Mouse (Mus musculus): Measurements from ENCODE around the gene Lamc3. TPM values are rescaled to one million over a fixed set of nuclear protein-coding genes. Genes with fewer than 3 reads are reported as not detected.
"Not testable (repeated sequence)": the region's sequence is repeated elsewhere in the genome, so short reads cannot be mapped to it uniquely, and the experiment has no call there.

Lamc3 gene
- polyA plus RNA-seq, 1 experiment: 20.7 TPM

- Histone ChIP-seq H3K4me3 (ENCODE audit: insufficient read depth, low read depth, low read length) (no peak overlapping the region), H3K4me1 (ENCODE audit: control insufficient read depth, insufficient read depth, low read length) (no peaks in the 10 kb centered on the region), H3K36me3 (ENCODE audit: control insufficient read depth, insufficient read depth, low read length) (no peaks in the 10 kb centered on the region), H3K27me3 (replicated peaks; ENCODE audit: control insufficient read depth, insufficient read depth, low read length) (no peaks in the 10 kb centered on the region), H3K27ac (ENCODE audit: insufficient read depth, low read depth, low read length) (no peak overlapping the region)
- TF ChIP-seq POLR2A (IDR thresholded peaks at IDR 0.05; ENCODE audit: low read depth, low read length) (no peak), CTCF (conservative IDR thresholded peaks at IDR 0.05; ENCODE audit: insufficient read depth, insufficient read length, low read depth, low read length) (no peak)
- no peak for DNase-seq
- WGBS: 49% methylated on average over 9 of the region's 9 CpGs
These were observed 18.6 kb downstream of the Lamc3 start for GRCm38 (mm10) chr2:31905682-31906081.

GRCm38 (mm10) chr2:31906407-31906806 is 19.3 kb downstream of the Lamc3 start:
- TF ChIP-seq POLR2A (IDR thresholded peaks at IDR 0.05; ENCODE audit: low read depth, low read length) (no peak), CTCF (conservative IDR thresholded peaks at IDR 0.05; ENCODE audit: insufficient read depth, insufficient read length, low read depth, low read length) (no peak)

GRCm38 (mm10) chr2:31912575-31912974 is 25.5 kb downstream of the Lamc3 start:
- no peak overlapping the region for H3K27ac ChIP-seq (ENCODE audit: insufficient read depth, low read depth, low read length)

More at GRCm38 (mm10) chr2:31906407-31906806, 19.3 kb downstream of the Lamc3 start:
- WGBS: 62% methylated on average over 9 of the region's 9 CpGs
- Histone ChIP-seq H3K4me3 (ENCODE audit: insufficient read depth, low read depth, low read length) (no peak overlapping the region), H3K4me1 (ENCODE audit: control insufficient read depth, insufficient read depth, low read length) (no peaks in the 10 kb centered on the region), H3K27me3 (replicated peaks; ENCODE audit: control insufficient read depth, insufficient read depth, low read length) (no peaks in the 10 kb centered on the region), H3K27ac (ENCODE audit: insufficient read depth, low read depth, low read length) (no peak overlapping the region), H3K36me3 (ENCODE audit: control insufficient read depth, insufficient read depth, low read length) (no peaks in the 10 kb centered on the region)
- no peak for DNase-seq

GRCm38 (mm10) chr2:31914213-31914612 is 27.1 kb downstream of the Lamc3 start:
- H3K36me3 ChIP-seq (ENCODE audit: control insufficient read depth, insufficient read depth, low read length); H3K4me1 ChIP-seq (ENCODE audit: control insufficient read depth, insufficient read depth, low read length); DNase-seq; H3K27ac ChIP-seq (ENCODE audit: insufficient read depth, low read depth, low read length); H3K27me3 ChIP-seq (replicated peaks; ENCODE audit: control insufficient read depth, insufficient read depth, low read length); H3K4me3 ChIP-seq (ENCODE audit: insufficient read depth, low read depth, low read length): not testable (repeated sequence)
- TF ChIP-seq CTCF (conservative IDR thresholded peaks at IDR 0.05; ENCODE audit: insufficient read depth, insufficient read length, low read depth, low read length): peak; percentile 25; the same call in 1 of the 2 replicates

More at GRCm38 (mm10) chr2:31912575-31912974, 25.5 kb downstream of the Lamc3 start:
- DNase-seq: peak; percentile 33
- 68% methylated on average over 4 of the region's 4 CpGs for WGBS
- TF ChIP-seq CTCF (conservative IDR thresholded peaks at IDR 0.05; ENCODE audit: insufficient read depth, insufficient read length, low read depth, low read length): peak; percentile 61
- TF ChIP-seq POLR2A (IDR thresholded peaks at IDR 0.05; ENCODE audit: low read depth, low read length): no peak
- H3K4me3 ChIP-seq (ENCODE audit: insufficient read depth, low read depth, low read length): no peak overlapping the region
- H3K36me3 ChIP-seq (ENCODE audit: control insufficient read depth, insufficient read depth, low read length): no peaks in the 10 kb centered on the region
- H3K4me1 ChIP-seq (ENCODE audit: control insufficient read depth, insufficient read depth, low read length): no peaks in the 10 kb centered on the region
- H3K27me3 ChIP-seq (replicated peaks; ENCODE audit: control insufficient read depth, insufficient read depth, low read length): no peaks in the 10 kb centered on the region

GRCm38 (mm10) chr2:31915112-31915511 is 28.0 kb downstream of the Lamc3 start:
- DNase-seq: peak; percentile 77
- TF ChIP-seq CTCF (conservative IDR thresholded peaks at IDR 0.05; ENCODE audit: insufficient read depth, insufficient read length, low read depth, low read length) (peak; percentile 92), POLR2A (IDR thresholded peaks at IDR 0.05; ENCODE audit: low read depth, low read length) (no peak)
- Histone ChIP-seq H3K4me1 (ENCODE audit: control insufficient read depth, insufficient read depth, low read length) (no peaks in the 10 kb centered on the region), H3K27me3 (replicated peaks; ENCODE audit: control insufficient read depth, insufficient read depth, low read length) (no peaks in the 10 kb centered on the region), H3K27ac (ENCODE audit: insufficient read depth, low read depth, low read length) (no peak overlapping the region), H3K4me3 (ENCODE audit: insufficient read depth, low read depth, low read length) (no peak overlapping the region), H3K36me3 (ENCODE audit: control insufficient read depth, insufficient read depth, low read length) (no peaks in the 10 kb centered on the region)
- 19% methylated on average over 4 of the region's 4 CpGs for WGBS

- Histone ChIP-seq H3K27me3 (replicated peaks; ENCODE audit: control insufficient read depth, insufficient read depth, low read length) (no peaks in the 10 kb centered on the region), H3K27ac (ENCODE audit: insufficient read depth, low read depth, low read length) (no peak overlapping the region), H3K36me3 (ENCODE audit: control insufficient read depth, insufficient read depth, low read length) (no peaks in the 10 kb centered on the region), H3K4me3 (ENCODE audit: insufficient read depth, low read depth, low read length) (no peak overlapping the region), H3K4me1 (ENCODE audit: control insufficient read depth, insufficient read depth, low read length) (no peaks in the 10 kb centered on the region)
- 25% methylated on average over 4 of the region's 4 CpGs for WGBS
- TF ChIP-seq CTCF (conservative IDR thresholded peaks at IDR 0.05; ENCODE audit: insufficient read depth, insufficient read length, low read depth, low read length) (peak; percentile 92), POLR2A (IDR thresholded peaks at IDR 0.05; ENCODE audit: low read depth, low read length) (no peak)
- peak; percentile 70 for DNase-seq
These were observed 30.5 kb downstream of the Lamc3 start for GRCm38 (mm10) chr2:31917636-31918035.

GRCm38 (mm10) chr2:31923645-31924044 is 36.6 kb downstream of the Lamc3 start:
- Histone ChIP-seq H3K27ac (ENCODE audit: insufficient read depth, low read depth, low read length) (no peak overlapping the region), H3K4me3 (ENCODE audit: insufficient read depth, low read depth, low read length) (no peak overlapping the region), H3K36me3 (ENCODE audit: control insufficient read depth, insufficient read depth, low read length) (no peaks in the 10 kb centered on the region), H3K27me3 (replicated peaks; ENCODE audit: control insufficient read depth, insufficient read depth, low read length) (no peaks in the 10 kb centered on the region), H3K4me1 (ENCODE audit: control insufficient read depth, insufficient read depth, low read length) (peaks cover 11% of the 10 kb centered on the region)
- TF ChIP-seq POLR2A (IDR thresholded peaks at IDR 0.05; ENCODE audit: low read depth, low read length) (no peak), CTCF (conservative IDR thresholded peaks at IDR 0.05; ENCODE audit: insufficient read depth, insufficient read length, low read depth, low read length) (no peak)
- WGBS: 82% methylated on average over 4 of the region's 4 CpGs
- no peak for DNase-seq
